Comparison of ENCODE assay signal across 7 mouse cellular contexts in genomic region chr14:29090074-29090473, GRCm38 (mm10).
DNase-seq lines count a peak whose midpoint lies in the region; ATAC-seq and TF ChIP-seq lines count a peak whose summit lies in the region.

No protein-coding gene starts in this region.

- H3K4me2 ChIP-seq in hindbrain, postnatal 0 days (ENCODE audit: low read depth, low read length): no peak overlapping the region

- H3K27me3 ChIP-seq in hindbrain, postnatal 0 days (ENCODE audit: insufficient read depth, low read length): no peaks in the 10 kb centered on the region

- no peaks in the 10 kb centered on the region for H3K9me3 ChIP-seq in hindbrain, postnatal 0 days (ENCODE audit: low read length)

- H3K4me1 ChIP-seq in hindbrain, postnatal 0 days (ENCODE audit: insufficient read depth, low read length): no peaks in the 10 kb centered on the region

- no peak overlapping the region for H3K4me3 ChIP-seq in hindbrain, postnatal 0 days (ENCODE audit: low read length)

- H3K27ac ChIP-seq in hindbrain, postnatal 0 days: no peak overlapping the region

- TF ChIP-seq CTCF in hindbrain, postnatal 0 days (IDR thresholded peaks at IDR 0.05; ENCODE audit: low read depth): peak; percentile 93

- ATAC-seq in hindbrain, postnatal 0 days: peak; percentile 85
- ATAC-seq in megakaryocyte-erythroid progenitor cell, adult 5-6 weeks (replicated peaks; ENCODE audit: low FRiP score, low TSS enrichment, poor library complexity, severe bottlenecking): 0 out of 2 replicates have a peak, but pooled peaks have one; percentile 44

- DNase-seq in adrenal gland, adult 2 months: peak; percentile 87
- DNase-seq in cerebellum, postnatal 36 days: peak; percentile 81 to 83
- peak; percentile 72 for DNase-seq in gastrocnemius, adult 18-20 months (ENCODE audit: low spot score)
- peak; percentile 85 for DNase-seq in hindbrain, postnatal 0 days (ENCODE audit: low spot score)
- DNase-seq in left cerebral cortex, adult 18-20 months (ENCODE audit: low spot score in 2 of 2): peak; percentile 81 to 89
- DNase-seq in right cerebral cortex, postnatal 36 days (ENCODE audit: low spot score in 2 of 2): peak; percentile 33 to 55

- no peaks in the 10 kb centered on the region for H3K36me3 ChIP-seq in hindbrain, postnatal 0 days (ENCODE audit: insufficient read depth, low read length)

- H3K9ac ChIP-seq in hindbrain, postnatal 0 days (replicated peaks; ENCODE audit: low read length): no peak overlapping the region

- 3% methylated on average over 5 of the region's 5 CpGs for WGBS in hindbrain, postnatal 0 days
